Mouse (Mus musculus): ENCODE results near the gene Chchd6.

Chchd6 gene

GRCm38 (mm10) chr6:89595018-89595776 lies at the start of gene Chchd6:
Gene Chchd6, minus strand, starts transcription at chr6:89595652.
- DNase-seq = peak; percentile 95

- peak; percentile 87 for DNase-seq
Measured at GRCm38 (mm10) chr6:89644271-89645075, 49.0 kb upstream of the Chchd6 start.

DNA sequence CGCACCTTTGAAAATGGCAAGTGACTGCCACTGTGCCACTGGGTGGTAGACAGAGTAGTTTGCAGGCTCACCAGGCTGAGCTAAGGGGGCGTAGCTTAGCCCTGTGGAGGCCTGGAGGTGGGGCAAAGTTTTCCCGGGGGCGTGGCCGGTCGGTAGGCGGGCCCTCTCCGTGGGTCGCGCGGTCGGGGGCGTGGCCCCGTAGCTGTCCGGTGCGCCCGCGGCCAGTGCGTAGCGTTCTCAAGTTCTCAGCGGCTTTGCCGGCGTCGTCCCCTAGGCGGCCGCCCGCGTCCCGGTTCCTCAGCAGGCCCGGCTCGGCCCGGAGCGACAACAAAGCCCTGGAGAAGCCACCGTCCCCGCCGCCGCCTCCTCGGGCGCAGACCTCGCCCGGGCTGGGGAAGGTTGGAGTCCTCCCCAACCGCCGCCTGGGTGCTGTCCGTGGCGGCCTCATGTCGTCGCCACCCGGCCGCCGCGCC lies 48.4 kb upstream of the Chchd6 start, which contains the start of gene Txnrd3:
Gene Txnrd3 (plus strand): TSS at position 191 of the 473 bp plus-strand sequence.
- peak; percentile 85 for DNase-seq

DNA sequence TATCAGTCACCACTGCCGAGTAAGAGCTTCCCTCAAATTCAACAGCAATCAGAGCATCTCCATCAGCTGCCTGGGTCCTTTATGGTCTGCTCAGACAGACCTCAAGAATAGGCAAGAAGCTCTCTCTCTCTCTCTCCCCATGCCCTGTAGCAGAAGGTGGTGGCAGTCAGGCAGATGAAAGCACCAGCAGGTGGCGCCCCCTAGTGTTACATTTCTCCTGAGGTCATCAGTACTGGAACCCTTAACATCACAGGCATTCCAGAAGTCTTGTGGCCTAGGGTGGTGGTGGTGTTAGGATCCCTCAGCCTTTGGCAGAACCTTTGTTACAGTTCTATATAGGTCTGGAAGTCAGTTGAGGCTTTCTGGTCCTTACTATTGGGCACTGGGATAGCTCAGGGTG lies 43.6 kb upstream of the Chchd6 start:
- DNase-seq = no peak

GRCm38 (mm10) chr6:89637977-89638376 lies 42.5 kb upstream of the Chchd6 start:
- no peak for DNase-seq

- no peak for DNase-seq
Measured at GRCm38 (mm10) chr6:89634400-89634799, 38.9 kb upstream of the Chchd6 start.

GRCm38 (mm10) chr6:89633115-89633514 lies 37.7 kb upstream of the Chchd6 start:
- no peak for DNase-seq

DNA sequence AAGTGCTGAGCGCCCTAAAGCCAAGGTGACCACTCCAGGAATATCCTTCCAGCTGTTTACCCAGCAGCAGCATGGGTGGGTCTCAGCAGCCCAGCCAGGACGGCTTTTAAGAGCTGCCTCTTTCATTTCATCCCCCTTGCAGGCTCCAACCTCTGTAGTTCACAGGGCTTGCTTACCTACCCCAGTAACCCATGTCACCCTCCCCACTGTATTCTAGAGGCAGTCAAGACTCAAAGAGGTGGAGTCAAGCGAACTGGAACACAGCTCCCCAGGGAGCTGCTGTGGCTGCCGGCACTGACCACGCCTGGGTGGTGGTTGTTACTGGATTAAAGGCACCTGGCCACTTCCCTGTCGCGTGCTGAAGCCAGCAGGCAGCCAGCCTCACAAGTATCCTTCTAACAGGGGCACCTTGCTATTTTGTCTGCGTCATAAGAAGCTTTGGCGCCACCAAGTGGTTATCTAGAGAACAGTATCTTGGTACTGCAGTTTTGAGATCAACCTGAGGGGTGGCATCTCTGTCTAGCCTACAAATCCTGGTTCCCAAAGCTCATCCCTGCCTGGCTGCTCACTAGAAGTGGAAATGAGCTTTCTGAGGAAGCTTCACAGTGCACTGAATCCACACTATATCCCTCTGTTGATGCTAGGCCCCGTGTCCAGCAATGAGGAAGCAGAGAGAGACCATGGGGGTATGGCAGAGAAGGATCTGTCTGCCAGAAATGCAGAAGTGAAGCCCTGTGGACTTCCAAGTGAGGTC lies 36.5 kb upstream of the Chchd6 start:
- DNase-seq = peak; percentile 86

- no peak for DNase-seq
Measured at GRCm38 (mm10) chr6:89628045-89628785, 32.8 kb upstream of the Chchd6 start.

- DNase-seq = no peak
Measured at GRCm38 (mm10) chr6:89622647-89623046, 27.2 kb upstream of the Chchd6 start.

DNA sequence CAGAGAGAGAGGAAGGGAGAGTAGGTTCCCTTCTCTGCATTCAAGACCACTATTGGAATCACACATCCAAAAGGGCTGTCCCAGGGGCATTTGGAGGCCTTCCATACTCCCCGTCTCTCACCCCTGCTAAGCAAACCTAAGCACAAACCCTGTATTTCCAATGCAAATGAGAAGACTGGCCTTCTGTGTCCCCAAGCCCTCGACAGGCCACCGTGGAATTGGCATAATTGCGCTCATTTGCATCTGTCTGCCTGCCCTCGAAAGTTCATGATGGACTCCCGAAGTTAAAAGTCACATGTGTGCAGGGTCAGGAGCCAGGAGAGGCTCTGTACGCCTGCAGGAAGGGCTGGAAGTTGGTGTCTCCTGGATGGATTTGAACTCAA lies 19.9 kb upstream of the Chchd6 start:
- no peak for DNase-seq

DNA sequence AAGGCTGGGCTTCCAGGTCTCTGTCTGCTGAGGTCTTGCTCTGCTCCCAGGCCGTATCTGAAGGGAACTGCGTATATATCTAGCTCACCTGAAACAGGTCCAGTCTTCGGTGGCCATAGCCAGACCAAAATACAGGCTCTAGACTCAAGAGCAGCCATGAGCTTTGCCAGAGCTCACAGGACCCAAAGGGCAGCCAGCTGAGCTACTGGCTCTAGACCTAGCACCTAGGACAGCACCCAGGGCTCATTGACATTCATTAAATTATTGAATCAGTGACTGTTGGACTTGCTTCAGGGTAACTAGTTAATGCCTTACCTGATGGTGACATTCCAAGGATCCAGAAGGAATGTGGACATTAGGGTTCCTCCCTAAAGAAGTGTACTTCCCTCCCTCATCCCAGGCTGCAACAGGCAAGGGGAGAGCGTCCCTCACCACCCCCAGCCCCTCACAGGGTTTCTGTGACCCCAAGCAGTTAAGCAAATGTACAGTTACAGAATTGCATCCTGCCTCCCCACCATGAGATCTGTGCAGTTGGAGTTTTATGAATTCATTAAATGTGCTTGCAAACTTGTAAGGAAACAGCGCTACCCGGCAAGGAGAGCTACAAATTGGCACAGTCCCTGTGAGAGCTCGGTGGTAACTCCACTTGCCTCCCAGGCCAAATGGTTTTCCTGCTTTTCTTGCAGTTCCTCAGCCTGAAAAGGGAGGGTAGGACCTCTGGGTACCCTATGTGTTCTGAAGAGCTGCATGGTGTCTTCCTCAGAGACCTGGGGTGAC lies 19.3 kb upstream of the Chchd6 start:
- no peak for DNase-seq

DNA sequence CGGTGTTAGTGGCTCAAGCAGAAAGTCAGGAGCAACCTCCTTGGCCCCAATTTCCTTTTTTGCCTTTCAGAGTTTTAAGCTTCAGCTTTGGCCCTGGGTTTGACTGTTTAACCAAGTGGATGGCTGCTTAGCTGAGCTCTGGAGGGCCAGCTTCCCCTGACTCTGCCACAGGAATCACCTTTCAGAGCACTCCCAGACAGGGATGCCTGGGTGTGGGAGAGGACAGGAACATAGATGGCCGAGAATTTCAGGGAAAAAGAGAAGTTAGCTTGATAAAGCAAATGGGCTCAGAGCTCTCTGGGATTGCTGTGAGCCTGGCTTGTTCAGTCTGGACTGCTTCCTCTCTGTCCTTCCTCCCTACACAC lies 18.6 kb upstream of the Chchd6 start:
- no peak for DNase-seq

DNA sequence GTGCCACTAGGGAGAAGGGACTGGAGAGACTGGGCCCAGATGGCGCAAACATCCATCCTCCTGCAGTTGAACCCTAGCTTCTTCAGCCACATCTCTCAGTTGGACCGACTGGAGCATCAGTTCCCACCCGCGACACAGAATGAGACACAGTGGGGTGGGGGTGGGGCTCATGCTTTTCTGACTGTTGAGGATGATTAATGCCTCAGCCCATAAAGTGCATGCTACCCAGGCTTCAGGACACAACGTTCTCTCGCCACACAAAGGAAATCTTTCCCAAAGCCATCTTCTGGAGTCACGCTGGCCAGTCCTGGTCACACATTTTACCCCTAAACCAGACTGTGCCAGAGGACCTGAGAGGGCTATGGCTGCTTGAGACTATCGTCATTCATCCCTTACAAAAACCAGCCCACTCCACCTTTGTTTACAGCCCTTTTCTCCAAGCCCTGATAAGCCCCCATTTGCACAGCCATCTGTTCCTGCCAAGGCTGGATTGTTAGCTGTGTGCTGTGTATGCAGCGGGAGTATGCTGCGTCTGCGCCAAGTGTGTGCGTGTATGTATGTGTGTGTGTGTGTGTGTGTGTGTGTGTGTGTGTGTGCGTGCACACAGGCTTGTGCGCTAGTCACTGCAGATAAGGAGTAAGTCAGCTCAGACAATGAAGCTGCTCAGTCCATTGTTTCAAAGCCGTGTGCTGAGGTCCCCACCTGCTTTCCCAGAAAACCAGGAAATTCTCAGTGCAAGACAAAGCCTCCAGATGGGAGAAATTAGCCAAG lies 18.1 kb upstream of the Chchd6 start:
- peak; percentile 69 for DNase-seq

DNA sequence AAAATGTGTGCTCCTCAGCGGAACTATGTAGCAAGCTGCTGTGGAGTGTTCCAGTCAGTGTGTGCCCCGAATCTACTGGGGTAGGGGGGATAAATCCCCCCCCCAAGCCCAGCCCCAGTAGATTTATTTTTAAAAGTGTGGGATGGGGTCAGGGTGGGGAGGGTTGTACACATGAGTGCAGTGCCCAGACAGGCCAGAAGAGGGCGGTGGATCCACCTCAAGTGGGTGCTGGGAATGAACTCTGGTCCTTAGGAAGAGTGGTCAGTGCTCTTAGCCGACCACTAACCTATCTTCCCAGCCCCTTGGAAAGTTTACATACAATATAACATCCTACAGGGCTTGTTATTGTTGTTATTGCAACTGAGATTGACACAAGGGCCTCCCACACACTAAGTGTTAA lies 12.5 kb upstream of the Chchd6 start:
- DNase-seq = no peak

DNA sequence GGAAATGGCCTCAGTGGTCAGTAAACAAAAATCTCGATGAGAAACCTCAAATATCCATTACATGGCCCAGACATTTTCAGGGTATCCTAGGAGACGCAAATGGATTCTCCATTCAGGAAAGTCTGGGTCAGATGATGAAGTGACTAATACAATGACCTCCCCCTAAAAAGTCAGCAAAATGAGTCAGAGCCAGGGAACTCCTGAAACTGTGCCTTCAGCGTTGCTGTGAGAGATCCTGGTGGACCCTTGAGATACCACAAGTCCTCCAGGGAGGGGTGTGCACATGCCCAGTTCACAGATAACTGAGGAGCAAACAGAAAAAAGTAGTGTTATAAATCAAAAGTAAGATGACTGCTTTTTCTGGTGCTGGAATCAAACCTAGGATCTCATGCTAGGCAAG lies 10.6 kb upstream of the Chchd6 start:
- DNase-seq = no peak

GRCm38 (mm10) chr6:89596510-89596909 lies 1.1 kb upstream of the Chchd6 start:
- no peak for DNase-seq

DNA sequence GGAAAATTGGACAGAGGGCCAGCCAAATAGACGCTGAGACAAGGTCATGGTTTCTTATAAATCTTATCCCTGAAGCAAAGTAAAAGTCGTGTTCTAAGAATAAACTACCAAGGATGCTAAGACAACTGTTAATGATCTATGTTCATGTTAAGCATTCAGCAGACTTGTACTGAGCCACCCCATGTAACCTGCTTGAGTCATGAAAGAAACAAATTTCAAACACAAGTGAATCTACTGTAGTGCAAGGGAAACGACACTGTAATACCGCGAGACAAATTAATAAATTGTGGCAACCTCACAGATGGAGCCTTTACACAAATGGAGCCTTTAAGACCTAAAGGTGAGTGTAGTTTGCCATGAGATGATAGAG lies 310 bp upstream of the Chchd6 start:
- no peak for DNase-seq

DNA sequence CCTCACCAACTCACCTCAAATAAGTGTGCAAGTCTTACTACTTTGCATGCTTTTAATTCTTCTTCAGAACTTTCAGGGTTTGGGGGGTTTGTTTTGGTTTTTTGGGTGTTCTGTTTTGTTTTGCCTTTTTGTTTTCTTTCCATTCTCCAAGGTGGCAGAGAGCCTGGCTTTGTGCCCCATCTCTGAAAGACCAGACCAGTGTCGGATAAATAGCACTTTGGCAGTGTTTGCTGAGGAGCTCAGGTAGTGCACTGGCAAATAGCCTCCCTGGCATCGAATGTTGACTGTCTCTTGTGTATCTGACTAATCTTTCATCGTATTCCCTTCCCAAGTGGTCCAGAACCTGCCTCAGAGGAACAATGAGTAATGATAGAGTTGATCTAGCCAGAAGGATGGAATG lies 3.4 kb downstream of the Chchd6 start:
- DNase-seq = no peak

DNA sequence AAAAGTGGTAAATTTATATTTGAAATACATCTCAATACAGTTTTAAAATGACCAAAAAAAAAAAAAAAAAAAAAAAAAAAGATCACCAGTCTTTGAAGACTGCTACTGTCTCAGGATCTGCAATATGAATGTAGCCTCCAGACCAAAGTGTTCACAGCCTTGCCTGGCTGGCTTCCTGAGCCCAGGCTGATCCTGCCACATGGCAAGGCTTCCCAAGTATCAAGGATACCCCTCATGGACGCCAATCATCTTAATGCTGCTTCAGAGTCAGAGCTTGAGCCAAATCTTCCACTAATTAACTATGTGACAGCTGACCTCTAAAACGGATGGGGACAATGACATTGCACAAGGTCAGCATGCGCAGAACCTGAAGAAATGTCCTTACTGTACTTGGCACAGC lies 3.9 kb downstream of the Chchd6 start:
- no peak for DNase-seq

- no peak for DNase-seq
Measured at GRCm38 (mm10) chr6:89585696-89586095, 9.8 kb downstream of the Chchd6 start.
